Mouse (Mus musculus): ENCODE results near the gene Slc6a12. TPM values are rescaled to one million over a fixed set of nuclear protein-coding genes. Genes with fewer than 3 reads are reported as not detected.

The Slc6a12 gene
- total and polyA plus RNA-seq, 3 experiments, result not detected

DNA sequence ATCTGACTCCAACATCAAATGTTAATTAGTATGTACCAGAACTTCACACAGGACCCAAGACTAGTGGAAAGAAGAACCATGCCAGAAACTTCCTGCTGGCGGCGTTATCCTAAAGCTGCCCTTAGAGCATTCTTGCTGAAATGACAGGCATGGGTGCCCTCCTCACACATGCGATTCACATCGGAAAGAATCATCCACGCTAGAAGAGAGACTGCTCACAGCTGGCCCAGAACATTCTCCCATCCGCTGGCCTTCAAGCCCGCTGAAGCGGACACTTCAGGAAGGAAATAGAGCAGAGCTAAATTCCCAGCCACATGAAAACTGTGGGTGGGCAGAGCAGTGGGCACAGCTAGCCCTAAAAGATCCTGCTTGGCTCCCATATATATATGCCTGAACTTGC lies 62.4 kb downstream of the Slc6a12 start:
- no peaks in the 10 kb centered on the region for H3K27me3 ChIP-seq (ENCODE audit: control insufficient read depth in 1 of 2, insufficient read depth in 2 of 2, low read length in 2 of 2)
- H3K4me1 ChIP-seq (ENCODE audit: control insufficient read depth in 1 of 2, insufficient read depth in 2 of 2, low read length in 2 of 2), result no peaks in the 10 kb centered on the region

GRCm38 (mm10) chr6:121407571-121408011 lies 64.7 kb downstream of the Slc6a12 start:
- H3K79me2 ChIP-seq (ENCODE audit: control insufficient read depth, insufficient read depth, low read length, poor library complexity), result no peaks in the 10 kb centered on the region
- no peak for DNase-seq (ENCODE audit: low read depth, low spot score)
- H3K9ac ChIP-seq (ENCODE audit: control insufficient read depth, low read depth, low read length, poor library complexity, severe bottlenecking), result no peak overlapping the region
- H3K27ac ChIP-seq (ENCODE audit: control insufficient read depth, low read depth, low read length), result no peak overlapping the region
- H3K27me3 ChIP-seq (ENCODE audit: control insufficient read depth in 1 of 2, insufficient read depth in 2 of 2, low read length in 2 of 2), result no peaks in the 10 kb centered on the region
- TF ChIP-seq HCFC1 (IDR thresholded peaks at IDR 0.05; ENCODE audit: low read depth, low read length) (no peak), GATA1 (IDR thresholded peaks at IDR 0.05; ENCODE audit: low read depth, low read length) (no peak), RCOR1 (IDR thresholded peaks at IDR 0.05; ENCODE audit: low read depth, low read length) (no peak), RAD21 (IDR thresholded peaks at IDR 0.05; ENCODE audit: low read depth, low read length) (no peak), CHD2 (IDR thresholded peaks at IDR 0.05; ENCODE audit: low read length) (no peak), MAFK (IDR thresholded peaks at IDR 0.05; ENCODE audit: borderline replicate concordance, low read depth, low read length) (no peak)
- no peaks in the 10 kb centered on the region for H3K4me1 ChIP-seq (ENCODE audit: control insufficient read depth in 1 of 2, insufficient read depth in 2 of 2, low read length in 2 of 2)
- H3K36me3 ChIP-seq (ENCODE audit: control insufficient read depth in 1 of 2, insufficient read depth in 2 of 2, low read length in 2 of 2), result no peaks in the 10 kb centered on the region
- H3K4me3 ChIP-seq (ENCODE audit: control insufficient read depth in 1 of 2, insufficient read depth in 1 of 2, low read depth in 2 of 2, low read length in 2 of 2), result no peak overlapping the region
- no peaks in the 10 kb centered on the region for H3K9me3 ChIP-seq (replicated peaks; ENCODE audit: insufficient read depth, low read length)

More for the DNA sequence above, 62.4 kb downstream of the Slc6a12 start:
- Histone ChIP-seq H3K27ac (ENCODE audit: control insufficient read depth, low read depth, low read length) (no peak overlapping the region), H3K36me3 (ENCODE audit: control insufficient read depth in 1 of 2, insufficient read depth in 2 of 2, low read length in 2 of 2) (no peaks in the 10 kb centered on the region), H3K9ac (ENCODE audit: control insufficient read depth, low read depth, low read length, poor library complexity, severe bottlenecking) (no peak overlapping the region), H3K9me3 (replicated peaks; ENCODE audit: insufficient read depth, low read length) (no peaks in the 10 kb centered on the region), H3K4me3 (ENCODE audit: control insufficient read depth in 1 of 2, insufficient read depth in 1 of 2, low read depth in 2 of 2, low read length in 2 of 2) (no peak overlapping the region), H3K79me2 (ENCODE audit: control insufficient read depth, insufficient read depth, low read length, poor library complexity) (no peaks in the 10 kb centered on the region)
- no peak for TF ChIP-seq POLR2AphosphoS5 (IDR thresholded peaks at IDR 0.05; ENCODE audit: borderline replicate concordance, low read depth, low read length)
- TF ChIP-seq TBP (IDR thresholded peaks at IDR 0.05; ENCODE audit: low read depth, low read length), result no peak
- TF ChIP-seq ZKSCAN1 (IDR thresholded peaks at IDR 0.05; ENCODE audit: low read depth, low read length), result no peak
- no peak for TF ChIP-seq MYC (IDR thresholded peaks at IDR 0.05; ENCODE audit: low read depth, low read length)
- TF ChIP-seq MEF2A (IDR thresholded peaks at IDR 0.05; ENCODE audit: extremely low read depth, insufficient replicate concordance, low read depth, low read length, poor library complexity, severe bottlenecking), result no peak
- no peak for TF ChIP-seq SIN3A (IDR thresholded peaks at IDR 0.05; ENCODE audit: low read length)
- TF ChIP-seq POLR2AphosphoS2 (IDR thresholded peaks at IDR 0.05; ENCODE audit: low read length), result no peak
- no peak for TF ChIP-seq EP300 (IDR thresholded peaks at IDR 0.05; ENCODE audit: low read depth in 1 of 2, low read length in 2 of 2)
- TF ChIP-seq MYB (IDR thresholded peaks at IDR 0.05; ENCODE audit: low read depth, low read length), result no peak
- no peak for TF ChIP-seq RAD21 (IDR thresholded peaks at IDR 0.05; ENCODE audit: low read depth, low read length)
- TF ChIP-seq CHD2 (IDR thresholded peaks at IDR 0.05; ENCODE audit: low read length), result no peak
- TF ChIP-seq UBTF (IDR thresholded peaks at IDR 0.05; ENCODE audit: borderline replicate concordance, insufficient read depth, low read depth, low read length), result no peak
- no peak for TF ChIP-seq NELFE (IDR thresholded peaks at IDR 0.05; ENCODE audit: low read depth, low read length)
- TF ChIP-seq ZNF384 (IDR thresholded peaks at IDR 0.05; ENCODE audit: low read depth, low read length), result no peak
- no peak for TF ChIP-seq BHLHE40 (IDR thresholded peaks at IDR 0.05; ENCODE audit: borderline replicate concordance, low read depth, low read length)
- no peak for TF ChIP-seq POLR2A (IDR thresholded peaks at IDR 0.05; ENCODE audit: control insufficient read depth in 1 of 2, insufficient read depth in 1 of 2, low read depth in 1 of 2, low read length in 2 of 2, poor library complexity in 1 of 2)
- TF ChIP-seq ZMIZ1 (IDR thresholded peaks at IDR 0.05; ENCODE audit: low read depth, low read length), result no peak
- TF ChIP-seq MAX (IDR thresholded peaks at IDR 0.05; ENCODE audit: low read length), result no peak
- no peak for TF ChIP-seq ETS1 (IDR thresholded peaks at IDR 0.05; ENCODE audit: low read depth, low read length)
- TF ChIP-seq TAL1 (IDR thresholded peaks at IDR 0.05; ENCODE audit: low read length), result no peak
- DNase-seq (ENCODE audit: low read depth, low spot score), result no peak
